Mouse (Mus musculus): ENCODE measurements at regions not wholly inside any gene's neighbourhood (a gene's known extent, or its start where the extent isn't known, plus 50 kb on each side); places are given as distances from the start of the nearest gene placed in this dataset.

DNA sequence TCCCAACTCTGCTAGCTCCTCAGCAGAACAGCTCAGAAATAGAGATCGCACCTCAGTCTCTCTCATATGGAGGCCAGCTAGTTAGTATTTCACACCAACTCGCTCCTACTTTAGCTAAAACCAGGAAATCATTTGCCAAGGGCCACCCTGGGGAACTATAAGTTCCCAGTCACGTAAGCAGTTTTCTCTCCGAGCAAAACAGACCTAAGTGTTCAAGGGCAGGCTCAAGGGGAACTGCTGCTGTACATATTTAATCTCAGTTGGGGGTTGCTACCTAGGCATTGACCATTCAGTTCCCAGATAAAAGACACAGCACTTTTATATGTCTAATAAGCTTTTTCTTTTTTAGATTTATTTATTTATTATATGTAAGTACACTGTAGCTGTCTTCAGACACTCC is 93.5 kb upstream of the Cpm start:
- Histone ChIP-seq H3K27me3 (replicated peaks; ENCODE audit: control insufficient read depth, insufficient read depth, low read length) (no peaks in the 10 kb centered on the region), H3K36me3 (ENCODE audit: control insufficient read depth, insufficient read depth, low read length) (no peaks in the 10 kb centered on the region), H3K4me2 (ENCODE audit: low read length) (no peak overlapping the region), H3K9ac (ENCODE audit: low read length) (no peak overlapping the region), H3K4me1 (ENCODE audit: control insufficient read depth, insufficient read depth, low read length) (no peaks in the 10 kb centered on the region), H3K27ac (ENCODE audit: low read depth, low read length) (no peak overlapping the region), H3K4me3 (ENCODE audit: low read depth, low read length) (no peak overlapping the region), H3K9me3 (replicated peaks; ENCODE audit: control insufficient read depth, low read length) (no peaks in the 10 kb centered on the region)
- ATAC-seq (no peak), DNase-seq (ENCODE audit: low spot score) (no peak)
- 86% methylated on average over 4 of the region's 4 CpGs for WGBS

GRCm38 (mm10) chr10:117534992-117535719 is 94.1 kb upstream of the Cpm start:
- H3K4me3 ChIP-seq (ENCODE audit: low read depth, low read length) = no peak overlapping the region
- no peaks in the 10 kb centered on the region for H3K36me3 ChIP-seq (ENCODE audit: control insufficient read depth, insufficient read depth, low read length)
- DNase-seq (ENCODE audit: low spot score) (no peak), ATAC-seq (no peak)
- H3K4me2 ChIP-seq (ENCODE audit: low read length) = no peak overlapping the region
- no peaks in the 10 kb centered on the region for H3K4me1 ChIP-seq (ENCODE audit: control insufficient read depth, insufficient read depth, low read length)
- no peak overlapping the region for H3K27ac ChIP-seq (ENCODE audit: low read depth, low read length)
- H3K9ac ChIP-seq (ENCODE audit: low read length) = no peak overlapping the region
- H3K9me3 ChIP-seq (replicated peaks; ENCODE audit: control insufficient read depth, low read length) = no peaks in the 10 kb centered on the region
- 87% methylated on average over 12 of the region's 12 CpGs for WGBS
- no peaks in the 10 kb centered on the region for H3K27me3 ChIP-seq (replicated peaks; ENCODE audit: control insufficient read depth, insufficient read depth, low read length)

DNA sequence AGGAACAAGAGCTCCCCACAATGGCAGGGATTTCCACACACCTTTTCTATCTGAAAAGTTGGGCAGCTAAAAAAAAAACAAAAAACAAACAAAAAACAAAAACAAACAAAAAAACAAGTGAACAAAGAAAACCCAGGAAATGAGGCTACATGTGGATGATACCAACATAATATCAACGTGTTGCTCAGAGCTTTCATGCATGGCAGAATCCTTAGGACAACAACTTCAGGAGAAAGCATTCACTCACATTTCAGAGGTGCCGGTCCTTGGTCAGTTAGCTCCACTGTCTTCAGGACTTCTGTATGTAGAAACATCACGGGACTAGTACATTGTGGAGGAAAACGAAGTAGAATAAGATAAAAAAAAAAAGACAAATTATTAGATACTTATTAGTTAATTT is 94.8 kb upstream of the Cpm start:
- Histone ChIP-seq H3K9ac (ENCODE audit: low read length) (no peak overlapping the region), H3K27me3 (replicated peaks; ENCODE audit: control insufficient read depth, insufficient read depth, low read length) (no peaks in the 10 kb centered on the region), H3K36me3 (ENCODE audit: control insufficient read depth, insufficient read depth, low read length) (no peaks in the 10 kb centered on the region), H3K4me2 (ENCODE audit: low read length) (no peak overlapping the region), H3K9me3 (replicated peaks; ENCODE audit: control insufficient read depth, low read length) (no peaks in the 10 kb centered on the region), H3K27ac (ENCODE audit: low read depth, low read length) (no peak overlapping the region), H3K4me3 (ENCODE audit: low read depth, low read length) (no peak overlapping the region), H3K4me1 (ENCODE audit: control insufficient read depth, insufficient read depth, low read length) (no peaks in the 10 kb centered on the region)
- ATAC-seq (no peak), DNase-seq (ENCODE audit: low spot score) (no peak)
- 84% methylated on average over 4 of the region's 4 CpGs for WGBS

DNA sequence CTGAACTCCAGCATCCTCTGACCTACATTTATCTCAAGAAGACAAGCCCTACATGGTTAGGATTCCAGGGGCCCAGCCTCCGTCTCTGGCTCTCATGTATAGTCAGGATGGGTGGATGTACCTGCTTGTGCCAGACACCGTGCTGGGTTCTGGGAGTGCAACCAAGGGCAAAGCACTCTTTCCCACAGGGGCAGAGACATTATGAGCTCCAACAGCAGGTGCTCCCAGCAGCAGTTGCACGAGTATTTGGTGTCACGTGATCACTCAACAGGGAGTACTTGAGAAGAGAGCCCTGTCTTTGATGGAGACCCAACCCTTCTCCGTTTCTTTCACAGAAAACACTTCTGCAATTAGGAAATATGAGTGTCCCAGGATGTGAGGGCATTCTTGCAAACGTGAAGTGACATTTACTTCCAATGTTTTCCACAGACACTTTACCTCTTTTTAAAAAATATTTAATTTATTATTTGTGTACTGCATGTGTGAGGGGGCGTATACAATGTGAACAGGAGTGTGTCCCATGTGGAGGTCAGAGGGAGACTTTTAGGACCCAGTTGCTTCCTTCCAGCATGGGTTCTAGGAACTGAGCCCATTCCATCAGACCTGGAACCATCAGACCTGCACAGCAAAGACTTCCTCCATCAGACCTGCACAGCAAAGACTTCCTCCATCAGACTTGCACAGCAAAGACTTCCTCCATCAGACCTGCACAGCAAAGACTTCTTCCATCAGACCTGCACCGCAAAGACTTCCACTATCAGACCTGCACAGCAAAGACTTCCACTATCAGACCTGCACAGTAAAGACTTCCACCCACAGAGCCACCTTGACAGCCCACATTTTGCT is 95.5 kb upstream of the Cpm start:
- ATAC-seq = no peak
- DNase-seq (ENCODE audit: low spot score) = no peak
- no peaks in the 10 kb centered on the region for H3K4me1 ChIP-seq (ENCODE audit: control insufficient read depth, insufficient read depth, low read length)
- no peak overlapping the region for H3K4me2 ChIP-seq (ENCODE audit: low read length)
- no peaks in the 10 kb centered on the region for H3K27me3 ChIP-seq (replicated peaks; ENCODE audit: control insufficient read depth, insufficient read depth, low read length)
- H3K9me3 ChIP-seq (replicated peaks; ENCODE audit: control insufficient read depth, low read length) = no peaks in the 10 kb centered on the region
- no peak overlapping the region for H3K9ac ChIP-seq (ENCODE audit: low read length)
- whole genome bisulfite sequencing = 90% methylated on average over 8 of the region's 8 CpGs
- H3K36me3 ChIP-seq (ENCODE audit: control insufficient read depth, insufficient read depth, low read length) = no peaks in the 10 kb centered on the region
- no peak overlapping the region for H3K4me3 ChIP-seq (ENCODE audit: low read depth, low read length)
- no peak overlapping the region for H3K27ac ChIP-seq (ENCODE audit: low read depth, low read length)

GRCm38 (mm10) chr10:117532750-117533540 is 96.4 kb upstream of the Cpm start:
- Histone ChIP-seq H3K4me3 (ENCODE audit: low read depth, low read length) (no peak overlapping the region), H3K9me3 (replicated peaks; ENCODE audit: control insufficient read depth, low read length) (no peaks in the 10 kb centered on the region), H3K4me1 (ENCODE audit: control insufficient read depth, insufficient read depth, low read length) (no peaks in the 10 kb centered on the region), H3K27ac (ENCODE audit: low read depth, low read length) (no peak overlapping the region), H3K27me3 (replicated peaks; ENCODE audit: control insufficient read depth, insufficient read depth, low read length) (no peaks in the 10 kb centered on the region), H3K36me3 (ENCODE audit: control insufficient read depth, insufficient read depth, low read length) (no peaks in the 10 kb centered on the region), H3K4me2 (ENCODE audit: low read length) (no peak overlapping the region), H3K9ac (ENCODE audit: low read length) (no peak overlapping the region)
- no peak for DNase-seq (ENCODE audit: low spot score)
- no peak for ATAC-seq
- 84% methylated on average over 1 of the region's 1 CpGs for WGBS

DNA sequence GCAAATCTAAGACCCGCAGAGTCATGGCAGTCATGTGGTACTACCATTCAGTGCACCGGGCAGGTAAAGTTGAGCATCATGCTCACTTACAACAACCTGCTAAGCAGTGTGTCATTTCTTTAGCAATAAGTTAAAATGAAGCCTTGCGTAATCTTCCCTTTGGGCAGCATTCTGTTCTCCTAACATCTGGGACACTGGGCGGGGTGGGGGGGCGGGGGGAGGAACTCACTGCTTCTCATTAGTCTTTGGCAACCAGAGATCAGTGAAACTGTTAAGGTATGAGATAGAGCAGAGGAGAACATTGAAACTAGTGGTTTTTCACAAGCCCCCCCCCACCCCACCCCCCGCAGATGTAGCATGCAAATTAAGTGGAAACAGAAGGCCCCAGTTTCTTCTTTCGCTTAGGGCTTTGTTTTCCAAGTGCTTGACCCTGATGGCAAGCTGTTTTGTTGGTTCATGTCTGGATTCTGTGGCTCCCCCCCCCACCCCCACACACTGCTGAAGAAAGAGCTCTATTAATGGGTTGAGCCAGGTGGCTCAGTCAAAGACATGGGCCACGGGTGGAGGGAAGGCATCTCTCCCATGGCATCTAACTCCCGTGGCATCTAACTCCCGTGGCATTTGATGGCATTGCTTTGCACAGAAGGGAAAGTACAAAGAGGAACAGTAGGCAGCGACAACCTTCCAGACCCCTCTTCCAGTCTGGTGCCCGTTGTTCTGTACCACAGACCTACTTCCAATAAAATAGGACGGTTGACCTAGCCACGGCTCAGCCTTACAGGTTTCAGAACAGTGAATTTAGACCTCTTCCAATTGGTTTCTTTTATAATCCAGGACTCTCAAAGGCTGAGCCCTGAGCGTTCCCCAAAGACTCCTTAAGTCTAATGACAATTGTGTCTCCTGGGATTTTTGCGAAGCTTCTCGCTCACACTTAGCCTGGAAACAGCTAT is 97.2 kb upstream of the Cpm start:
- no peak for ATAC-seq

GRCm38 (mm10) chr10:117530859-117531602 is 98.3 kb upstream of the Cpm start:
- Histone ChIP-seq H3K9ac (ENCODE audit: low read length) (no peak overlapping the region), H3K27ac (ENCODE audit: low read depth, low read length) (no peak overlapping the region)
- 82% methylated on average over 10 of the region's 10 CpGs for WGBS

More for the DNA sequence above, 97.2 kb upstream of the Cpm start:
- no peak overlapping the region for H3K27ac ChIP-seq (ENCODE audit: low read depth, low read length)
- H3K9ac ChIP-seq (ENCODE audit: low read length) = no peak overlapping the region
- no peak overlapping the region for H3K4me3 ChIP-seq (ENCODE audit: low read depth, low read length)
- WGBS = 85% methylated on average over 17 of the region's 17 CpGs
- no peak overlapping the region for H3K4me2 ChIP-seq (ENCODE audit: low read length)
- H3K4me1 ChIP-seq (ENCODE audit: control insufficient read depth, insufficient read depth, low read length) = no peaks in the 10 kb centered on the region
- H3K9me3 ChIP-seq (replicated peaks; ENCODE audit: control insufficient read depth, low read length) = no peaks in the 10 kb centered on the region
- no peak for DNase-seq (ENCODE audit: low spot score)
- H3K36me3 ChIP-seq (ENCODE audit: control insufficient read depth, insufficient read depth, low read length) = no peaks in the 10 kb centered on the region
- no peaks in the 10 kb centered on the region for H3K27me3 ChIP-seq (replicated peaks; ENCODE audit: control insufficient read depth, insufficient read depth, low read length)

More at GRCm38 (mm10) chr10:117530859-117531602, 98.3 kb upstream of the Cpm start:
- Histone ChIP-seq H3K9me3 (replicated peaks; ENCODE audit: control insufficient read depth, low read length) (no peaks in the 10 kb centered on the region), H3K27me3 (replicated peaks; ENCODE audit: control insufficient read depth, insufficient read depth, low read length) (no peaks in the 10 kb centered on the region), H3K4me3 (ENCODE audit: low read depth, low read length) (no peak overlapping the region), H3K4me1 (ENCODE audit: control insufficient read depth, insufficient read depth, low read length) (no peaks in the 10 kb centered on the region), H3K4me2 (ENCODE audit: low read length) (no peak overlapping the region), H3K36me3 (ENCODE audit: control insufficient read depth, insufficient read depth, low read length) (no peaks in the 10 kb centered on the region)
- no peak for ATAC-seq
- no peak for DNase-seq (ENCODE audit: low spot score)

Data from forebrain, embryonic 14.5 days (tissue).